Mouse (Mus musculus): ENCODE measurements at regions not wholly inside any gene's neighbourhood (a gene's known extent, or its start where the extent isn't known, plus 50 kb on each side); places are given as distances from the start of the nearest gene placed in this dataset.

- no peak overlapping the region for H3K27ac ChIP-seq (replicated peaks; ENCODE audit: low read depth, low read length)
- H3K4me3 ChIP-seq (ENCODE audit: insufficient read depth, low read depth, low read length): no peak overlapping the region
- H3K4me1 ChIP-seq (ENCODE audit: control insufficient read depth, insufficient read depth, insufficient read length, low read length): peaks cover 30% of the 10 kb centered on the region
Measured at GRCm38 (mm10) chr12:112337443-112337842, 151.8 kb upstream of the A530016L24Rik start.

DNA sequence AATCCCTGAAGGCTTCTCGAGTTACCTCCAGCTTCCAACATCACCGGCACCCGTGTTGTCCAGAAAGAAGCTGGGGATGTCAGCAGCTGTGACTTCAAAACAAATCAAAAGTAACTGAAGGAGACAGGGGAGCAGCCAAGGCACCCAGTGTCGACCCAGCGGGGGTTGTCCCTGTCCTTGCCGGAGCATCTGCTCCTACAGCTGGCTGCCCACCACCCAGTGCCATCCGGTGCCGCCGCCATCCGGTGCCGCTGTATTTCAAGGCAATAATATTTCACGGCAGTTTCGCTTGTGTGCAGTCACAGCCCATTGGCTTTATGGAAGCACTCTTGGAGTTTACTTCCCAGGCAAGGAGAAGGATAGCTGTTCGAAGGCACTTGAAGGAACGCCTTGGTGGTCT, 150.3 kb upstream of the A530016L24Rik start:
- Histone ChIP-seq H3K4me3 (ENCODE audit: insufficient read depth, low read depth, low read length) (peak overlapping the region; percentile 33), H3K4me1 (ENCODE audit: control insufficient read depth, insufficient read depth, insufficient read length, low read length) (peaks cover 32% of the 10 kb centered on the region)

GRCm38 (mm10) chr12:112339481-112340179, 149.6 kb upstream of the A530016L24Rik start:
- peak overlapping the region; percentile 33 for H3K4me3 ChIP-seq (ENCODE audit: insufficient read depth, low read depth, low read length)
- peak overlapping the region; percentile 61 for H3K27ac ChIP-seq (replicated peaks; ENCODE audit: low read depth, low read length)
- H3K4me1 ChIP-seq (ENCODE audit: control insufficient read depth, insufficient read depth, insufficient read length, low read length): peaks cover 33% of the 10 kb centered on the region

More for the DNA sequence above, 150.3 kb upstream of the A530016L24Rik start:
- H3K27ac ChIP-seq (replicated peaks; ENCODE audit: low read depth, low read length): peak overlapping the region; percentile 61

DNA sequence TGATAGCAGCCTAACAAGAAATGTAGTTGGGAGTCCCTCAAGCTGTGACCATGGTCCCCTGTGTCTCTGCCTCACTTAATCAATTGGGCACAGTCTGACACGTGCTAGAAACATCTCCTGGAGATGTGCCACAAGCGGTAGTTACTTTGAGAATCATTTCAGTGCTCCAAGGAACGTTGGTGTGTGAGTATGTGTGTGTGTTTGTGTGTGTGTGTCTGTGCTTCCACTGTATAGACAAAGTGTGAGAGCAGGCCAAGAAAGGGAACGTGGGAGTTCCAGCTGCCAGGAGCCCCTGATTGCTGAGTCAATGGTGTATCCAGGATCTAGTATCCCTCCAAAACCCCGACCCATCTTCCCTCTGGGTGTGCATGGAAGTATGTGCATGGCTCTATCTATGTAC, 149.0 kb upstream of the A530016L24Rik start:
- peak overlapping the region; percentile 61 for H3K27ac ChIP-seq (replicated peaks; ENCODE audit: low read depth, low read length)
- no peak overlapping the region for H3K4me3 ChIP-seq (ENCODE audit: insufficient read depth, low read depth, low read length)
- H3K4me1 ChIP-seq (ENCODE audit: control insufficient read depth, insufficient read depth, insufficient read length, low read length): peaks cover 39% of the 10 kb centered on the region

- H3K27ac ChIP-seq (replicated peaks; ENCODE audit: low read depth, low read length): no peak overlapping the region
- H3K4me3 ChIP-seq (ENCODE audit: insufficient read depth, low read depth, low read length): no peak overlapping the region
- peaks cover 45% of the 10 kb centered on the region for H3K4me1 ChIP-seq (ENCODE audit: control insufficient read depth, insufficient read depth, insufficient read length, low read length)
Measured at GRCm38 (mm10) chr12:112341726-112342469, 147.3 kb upstream of the A530016L24Rik start.

- H3K27ac ChIP-seq (replicated peaks; ENCODE audit: low read depth, low read length): peak overlapping the region; percentile 100
- no peak overlapping the region for H3K4me3 ChIP-seq (ENCODE audit: insufficient read depth, low read depth, low read length)
- peaks cover 42% of the 10 kb centered on the region for H3K4me1 ChIP-seq (ENCODE audit: control insufficient read depth, insufficient read depth, insufficient read length, low read length)
Measured at GRCm38 (mm10) chr12:112343064-112343463, 146.2 kb upstream of the A530016L24Rik start.

GRCm38 (mm10) chr12:112344285-112344684, 145.0 kb upstream of the A530016L24Rik start:
- no peak overlapping the region for H3K4me3 ChIP-seq (ENCODE audit: insufficient read depth, low read depth, low read length)
- peak overlapping the region; percentile 100 for H3K27ac ChIP-seq (replicated peaks; ENCODE audit: low read depth, low read length)
- H3K4me1 ChIP-seq (ENCODE audit: control insufficient read depth, insufficient read depth, insufficient read length, low read length): peaks cover 39% of the 10 kb centered on the region

DNA sequence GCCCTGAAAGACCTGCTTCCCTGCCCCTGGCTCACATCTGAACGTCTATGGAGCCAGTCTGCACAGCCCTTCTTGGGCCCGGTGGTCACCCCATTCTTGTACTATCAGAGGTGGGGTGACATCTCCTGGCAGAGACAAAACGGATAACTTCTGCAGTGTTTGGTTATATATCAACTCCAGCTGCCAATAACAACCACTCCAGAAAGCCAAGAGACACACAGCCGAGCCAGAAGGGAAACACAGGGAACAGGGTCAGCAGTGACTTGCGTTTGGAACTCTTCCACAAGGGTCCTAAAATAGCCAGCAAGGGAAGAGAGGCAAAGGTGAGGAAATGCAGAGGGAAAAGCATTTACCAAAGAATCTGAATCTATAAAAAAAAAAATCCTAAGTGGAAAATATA, 143.5 kb upstream of the A530016L24Rik start:
- Histone ChIP-seq H3K27ac (replicated peaks; ENCODE audit: low read depth, low read length) (peak overlapping the region; percentile 100), H3K4me3 (ENCODE audit: insufficient read depth, low read depth, low read length) (no peak overlapping the region), H3K4me1 (ENCODE audit: control insufficient read depth, insufficient read depth, insufficient read length, low read length) (peaks cover 26% of the 10 kb centered on the region)

DNA sequence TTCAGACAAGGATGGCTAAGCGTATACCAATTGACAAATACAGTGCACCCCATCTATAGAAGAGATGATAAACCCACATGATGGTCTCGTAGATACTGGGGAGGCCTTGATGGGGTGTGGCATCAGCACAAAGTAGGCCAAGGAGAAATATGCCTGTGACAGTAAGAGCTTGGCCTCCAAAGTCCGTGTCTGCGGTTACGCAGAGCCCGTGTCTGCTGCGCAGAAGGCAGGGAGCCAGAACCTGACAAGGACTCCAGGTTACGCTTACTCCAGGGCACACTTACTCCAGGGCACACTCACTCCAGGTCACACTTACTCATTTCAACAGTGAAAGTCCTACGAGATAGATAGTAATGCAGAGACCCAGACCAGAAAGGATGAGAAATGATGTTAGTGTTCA, 141.1 kb upstream of the A530016L24Rik start:
- Histone ChIP-seq H3K4me3 (ENCODE audit: insufficient read depth, low read depth, low read length) (no peak overlapping the region), H3K27ac (replicated peaks; ENCODE audit: low read depth, low read length) (no peak overlapping the region), H3K4me1 (ENCODE audit: control insufficient read depth, insufficient read depth, insufficient read length, low read length) (peaks cover 26% of the 10 kb centered on the region)

DNA sequence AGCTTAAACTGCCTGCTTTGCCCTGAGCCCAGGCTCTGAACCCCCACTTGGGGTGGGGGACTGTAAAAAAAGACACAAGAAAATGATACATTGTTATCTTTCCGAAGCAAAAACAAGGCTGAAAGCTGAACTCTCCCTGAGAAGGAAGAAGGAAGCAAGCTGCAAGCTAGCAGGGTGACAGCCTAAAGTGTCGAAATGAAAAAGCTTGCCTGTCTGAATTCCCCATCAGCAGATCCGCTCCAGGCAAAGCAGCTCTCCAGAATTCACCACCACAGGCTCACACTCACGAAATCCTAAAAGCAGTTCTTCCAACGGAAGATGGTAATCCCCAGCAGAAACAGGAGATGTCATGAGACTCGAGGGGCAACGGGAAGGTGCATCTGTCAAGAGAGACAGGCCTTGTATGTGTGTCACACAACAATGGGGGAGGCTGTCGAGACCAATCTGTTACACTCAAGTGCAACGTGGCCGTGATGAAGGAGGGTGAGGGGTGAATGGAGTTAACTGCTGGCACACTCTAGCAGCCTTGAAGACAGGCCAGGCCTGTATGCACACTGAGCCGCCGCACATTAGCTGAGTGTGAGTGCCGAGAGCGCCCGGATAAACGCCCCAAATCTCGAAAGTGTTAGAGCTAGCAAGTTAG, 139.5 kb upstream of the A530016L24Rik start:
- H3K4me1 ChIP-seq (ENCODE audit: control insufficient read depth, insufficient read depth, insufficient read length, low read length): peaks cover 14% of the 10 kb centered on the region
- no peak overlapping the region for H3K4me3 ChIP-seq (ENCODE audit: insufficient read depth, low read depth, low read length)
- no peak overlapping the region for H3K27ac ChIP-seq (replicated peaks; ENCODE audit: low read depth, low read length)

- Histone ChIP-seq H3K4me3 (ENCODE audit: insufficient read depth, low read depth, low read length) (no peak overlapping the region), H3K27ac (replicated peaks; ENCODE audit: low read depth, low read length) (no peak overlapping the region)
Measured at GRCm38 (mm10) chr12:112350733-112351132, 138.5 kb upstream of the A530016L24Rik start.

GRCm38 (mm10) chr12:112363349-112363748, 125.9 kb upstream of the A530016L24Rik start:
- Histone ChIP-seq H3K27ac (replicated peaks; ENCODE audit: low read depth, low read length) (no peak overlapping the region), H3K4me1 (ENCODE audit: control insufficient read depth, insufficient read depth, insufficient read length, low read length) (0 out of 2 replicates have a peak, but pooled peaks cover 4% of the 10 kb centered on the region), H3K4me3 (ENCODE audit: insufficient read depth, low read depth, low read length) (no peak overlapping the region)

More at GRCm38 (mm10) chr12:112350733-112351132, 138.5 kb upstream of the A530016L24Rik start:
- H3K4me1 ChIP-seq (ENCODE audit: control insufficient read depth, insufficient read depth, insufficient read length, low read length): peaks cover 5% of the 10 kb centered on the region; the same call in 1 of the 2 replicates

DNA sequence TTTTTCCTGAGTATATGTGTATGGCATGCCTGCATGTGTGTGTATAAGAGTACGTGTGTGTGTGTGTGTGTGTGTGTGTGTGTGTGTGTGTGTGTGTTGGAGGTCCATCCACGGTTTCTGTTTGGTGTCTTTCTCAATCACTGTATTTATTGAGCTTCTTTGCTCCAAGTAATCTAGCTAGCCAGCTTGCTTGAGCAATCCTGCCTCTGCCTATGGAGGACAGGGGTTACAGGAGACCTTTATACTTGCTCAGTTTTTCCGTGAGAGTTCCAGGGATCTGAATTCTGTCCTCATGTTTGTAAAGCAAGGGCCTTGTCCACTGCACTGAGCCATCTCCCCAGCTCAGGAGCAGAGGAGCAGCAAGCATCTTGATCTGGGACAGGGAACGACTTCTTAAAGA, 122.0 kb upstream of the A530016L24Rik start:
- Histone ChIP-seq H3K4me3 (ENCODE audit: insufficient read depth, low read depth, low read length) (no peak overlapping the region), H3K4me1 (ENCODE audit: control insufficient read depth, insufficient read depth, insufficient read length, low read length) (0 out of 2 replicates have a peak, but pooled peaks cover 6% of the 10 kb centered on the region), H3K27ac (replicated peaks; ENCODE audit: low read depth, low read length) (no peak overlapping the region; the same call in 1 of the 2 replicates)

- Histone ChIP-seq H3K4me1 (ENCODE audit: control insufficient read depth, insufficient read depth, insufficient read length, low read length) (0 out of 2 replicates have a peak, but pooled peaks cover 6% of the 10 kb centered on the region), H3K4me3 (ENCODE audit: insufficient read depth, low read depth, low read length) (no peak overlapping the region), H3K27ac (replicated peaks; ENCODE audit: low read depth, low read length) (no peak overlapping the region)
Measured at GRCm38 (mm10) chr12:112368112-112368511, 121.1 kb upstream of the A530016L24Rik start.
